Mouse (Mus musculus) embryonic fibroblast, embryonic 13.5 days (primary cell): ENCODE data around the gene Hjurp. TPM values are rescaled to one million over a fixed set of nuclear protein-coding genes. Genes with fewer than 3 reads are reported as not detected.

ENCODE experiments used
- H3K27ac ChIP-seq: 2 replicates; pipeline ENCODE4 v1.5.1; 2012; ENCODE audit warnings: low read length, control low read depth, inconsistent platforms; ENCODE audit not compliant: insufficient read depth
- H3K4me1 ChIP-seq: 2 replicates; pipeline ENCODE4 v1.6.1; 2011; ENCODE audit warnings: low read length; ENCODE audit not compliant: control insufficient read depth, insufficient read depth
- H3K4me3 ChIP-seq: 2 replicates; pipeline ENCODE4 v1.5.1; 2011; ENCODE audit warnings: mild to moderate bottlenecking, control low read depth, low read length; ENCODE audit not compliant: insufficient read depth
- CTCF ChIP-seq: IDR thresholded peaks from 2 replicates; pipeline ENCODE4 v1.5.1; 2011; ENCODE audit warnings: mild to moderate bottlenecking, control low read depth, low read length, moderate library complexity, borderline replicate concordance; ENCODE audit not compliant: insufficient read depth
- POLR2A ChIP-seq: IDR thresholded peaks from 2 replicates; pipeline ENCODE4 v1.6.1; 2011; ENCODE audit warnings: low read depth, mild to moderate bottlenecking, control low read depth, low read length, moderate library complexity
- polyA plus RNA-seq: library from polyadenylated mRNA; stranded (reverse); fragments of >200 nt; gene quantifications from 2 replicates; pipeline ENCODE4 v1.2.4, GENCODE M21; 2011; ENCODE audit warnings: low read depth; ENCODE audit not compliant: missing spikeins, insufficient read length

The Hjurp gene
- polyA plus RNA-seq, 1 experiment: 122 TPM

GRCm38 (mm10) chr1:88288056-88288788, 10.8 kb upstream of the Hjurp start:
- Histone ChIP-seq H3K27ac (no peak overlapping the region), H3K4me3 (no peak overlapping the region), H3K4me1 (no peaks in the 10 kb centered on the region)
- TF ChIP-seq CTCF: no peak
- no peak for TF ChIP-seq POLR2A

DNA sequence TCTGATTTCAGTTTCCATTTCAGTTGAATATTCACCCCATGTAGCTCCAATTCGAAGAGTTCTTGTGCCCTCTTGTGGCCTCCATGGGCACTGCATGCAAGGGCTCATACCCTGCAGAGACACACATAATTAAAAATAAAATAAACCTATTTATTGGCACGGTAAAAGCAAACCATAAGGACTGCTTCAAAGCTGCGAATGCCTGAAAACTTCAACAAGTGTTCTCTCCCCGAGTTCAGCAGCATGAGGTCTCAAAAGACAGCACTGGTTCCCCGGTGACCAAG, 10.2 kb upstream of the Hjurp start:
- TF ChIP-seq CTCF (no peak), POLR2A (no peak)
- H3K27ac ChIP-seq: no peak overlapping the region
- no peak overlapping the region for H3K4me3 ChIP-seq
- H3K4me1 ChIP-seq: no peaks in the 10 kb centered on the region

DNA sequence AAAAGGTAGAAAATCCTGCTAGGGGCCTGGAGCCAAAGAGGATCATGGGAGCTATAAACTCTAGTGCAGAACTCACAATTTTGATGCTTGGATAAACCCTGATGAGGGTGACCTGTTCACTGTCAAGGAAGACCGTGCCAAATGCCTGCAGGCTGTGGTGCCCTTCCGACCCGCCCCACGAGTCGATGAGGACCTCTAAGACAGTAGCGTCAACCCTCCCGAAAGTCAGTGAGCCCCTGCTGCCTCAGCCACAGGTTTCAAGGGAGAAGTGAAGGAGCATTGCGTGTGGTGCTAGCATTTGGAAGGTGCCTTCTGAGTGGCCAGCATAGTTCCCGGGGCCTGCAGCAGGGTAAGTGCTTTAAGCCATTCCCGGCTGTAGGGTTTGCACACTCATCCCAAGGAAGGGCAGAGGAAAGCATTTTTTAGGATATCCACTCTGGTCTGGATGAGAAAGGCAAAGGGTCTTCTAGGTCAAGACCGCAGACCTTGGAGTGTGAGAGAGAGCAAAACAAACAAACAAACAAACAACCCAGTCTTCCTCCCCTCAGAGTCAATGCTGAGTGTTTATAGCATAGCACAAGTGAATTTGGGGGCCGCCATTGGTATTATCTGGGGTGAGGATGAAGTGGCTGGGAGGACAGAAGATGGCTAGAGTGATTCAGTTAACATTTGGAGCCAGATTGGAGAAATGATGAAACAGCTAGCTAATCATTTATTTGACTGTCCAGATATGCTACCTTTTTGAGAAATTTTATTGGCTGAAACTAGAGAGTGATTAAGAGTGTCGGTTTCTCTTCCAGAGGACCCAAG, 9.7 kb upstream of the Hjurp start:
- no peak overlapping the region for H3K27ac ChIP-seq
- no peaks in the 10 kb centered on the region for H3K4me1 ChIP-seq
- TF ChIP-seq POLR2A (no peak), CTCF (no peak)
- no peak overlapping the region for H3K4me3 ChIP-seq

GRCm38 (mm10) chr1:88286136-88286845, 8.9 kb upstream of the Hjurp start:
- Histone ChIP-seq H3K4me1 (no peaks in the 10 kb centered on the region), H3K27ac (no peak overlapping the region), H3K4me3 (no peak overlapping the region)
- TF ChIP-seq CTCF (no peak), POLR2A (no peak)

DNA sequence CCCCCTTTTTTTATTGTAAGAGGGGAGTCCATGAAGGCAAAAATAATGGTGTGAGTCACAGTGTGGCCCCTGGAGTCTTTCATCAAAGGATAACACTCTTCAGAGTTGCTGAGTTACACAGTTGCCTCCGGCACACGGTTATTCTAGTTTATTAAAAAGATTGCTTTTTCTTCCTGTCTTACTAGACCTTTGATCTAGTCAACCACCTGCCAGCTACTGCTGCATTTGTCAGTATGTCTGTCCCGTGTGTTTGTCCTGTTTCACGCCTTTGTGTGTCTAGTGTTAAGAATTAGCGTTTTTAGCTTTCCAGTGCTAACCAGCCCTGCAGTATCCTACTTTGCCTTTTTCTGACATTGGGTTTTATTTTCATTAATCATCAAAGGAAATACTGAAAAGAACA, 8.2 kb upstream of the Hjurp start:
- Histone ChIP-seq H3K4me3 (no peak overlapping the region), H3K27ac (no peak overlapping the region), H3K4me1 (no peaks in the 10 kb centered on the region)
- TF ChIP-seq POLR2A (no peak), CTCF (no peak)

DNA sequence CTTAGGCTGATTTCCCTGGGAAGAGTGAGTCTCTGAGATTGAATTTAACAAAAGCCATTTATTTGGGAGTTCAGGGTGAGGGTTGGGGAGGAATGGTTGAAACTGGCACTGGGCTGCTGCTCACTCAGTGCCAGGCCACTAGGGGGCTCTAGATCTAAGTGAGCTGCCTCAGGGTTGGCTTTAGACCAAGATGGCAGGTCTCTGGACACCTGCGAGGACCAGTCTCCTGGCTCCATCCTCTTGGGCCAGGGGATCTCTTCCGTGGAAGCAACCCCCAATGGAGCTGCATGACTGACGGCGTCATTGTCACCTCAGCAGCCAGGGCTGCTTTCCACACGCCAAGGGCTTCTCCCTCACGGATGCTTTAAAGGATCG, 7.5 kb upstream of the Hjurp start:
- no peak for TF ChIP-seq CTCF
- no peak for TF ChIP-seq POLR2A

DNA sequence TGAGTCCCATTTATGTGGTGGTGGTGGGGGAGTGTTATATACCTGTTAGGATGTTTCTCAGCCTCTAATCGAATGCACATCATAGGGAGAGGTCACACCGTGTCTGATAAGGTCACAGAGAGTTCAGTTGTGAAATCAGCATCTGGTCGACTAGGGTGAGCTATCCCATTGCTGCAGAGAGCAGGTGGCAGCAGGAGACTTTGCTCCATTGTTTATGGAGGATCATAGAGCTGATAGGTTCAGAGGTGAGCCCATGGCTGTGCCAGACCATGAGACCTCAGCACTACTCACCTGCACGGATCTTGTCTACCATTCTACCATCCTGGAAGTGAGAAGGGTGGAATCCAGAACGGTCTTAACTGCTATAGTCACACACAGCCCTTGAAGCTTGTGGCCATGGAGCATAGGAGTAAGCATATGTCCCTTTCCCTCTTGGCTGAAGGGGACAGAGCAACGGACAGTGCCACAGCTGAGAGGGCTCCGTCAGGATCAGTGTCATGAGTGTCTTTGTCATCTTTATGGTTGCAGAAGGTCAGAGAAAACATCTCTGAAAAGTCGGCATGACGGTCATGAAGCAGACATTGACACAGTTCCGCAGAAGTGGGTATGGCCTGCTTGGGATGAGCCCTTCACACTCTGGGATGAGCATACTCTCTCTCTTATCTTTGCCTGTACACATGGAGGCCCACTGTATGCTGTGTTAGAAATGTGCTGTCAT, 7.0 kb upstream of the Hjurp start:
- no peaks in the 10 kb centered on the region for H3K4me1 ChIP-seq
- TF ChIP-seq CTCF: no peak
- TF ChIP-seq POLR2A: no peak
- H3K27ac ChIP-seq: no peak overlapping the region
- no peak overlapping the region for H3K4me3 ChIP-seq

More for the DNA sequence above, 7.5 kb upstream of the Hjurp start:
- Histone ChIP-seq H3K4me3 (no peak overlapping the region), H3K27ac (no peak overlapping the region), H3K4me1 (no peaks in the 10 kb centered on the region)

DNA sequence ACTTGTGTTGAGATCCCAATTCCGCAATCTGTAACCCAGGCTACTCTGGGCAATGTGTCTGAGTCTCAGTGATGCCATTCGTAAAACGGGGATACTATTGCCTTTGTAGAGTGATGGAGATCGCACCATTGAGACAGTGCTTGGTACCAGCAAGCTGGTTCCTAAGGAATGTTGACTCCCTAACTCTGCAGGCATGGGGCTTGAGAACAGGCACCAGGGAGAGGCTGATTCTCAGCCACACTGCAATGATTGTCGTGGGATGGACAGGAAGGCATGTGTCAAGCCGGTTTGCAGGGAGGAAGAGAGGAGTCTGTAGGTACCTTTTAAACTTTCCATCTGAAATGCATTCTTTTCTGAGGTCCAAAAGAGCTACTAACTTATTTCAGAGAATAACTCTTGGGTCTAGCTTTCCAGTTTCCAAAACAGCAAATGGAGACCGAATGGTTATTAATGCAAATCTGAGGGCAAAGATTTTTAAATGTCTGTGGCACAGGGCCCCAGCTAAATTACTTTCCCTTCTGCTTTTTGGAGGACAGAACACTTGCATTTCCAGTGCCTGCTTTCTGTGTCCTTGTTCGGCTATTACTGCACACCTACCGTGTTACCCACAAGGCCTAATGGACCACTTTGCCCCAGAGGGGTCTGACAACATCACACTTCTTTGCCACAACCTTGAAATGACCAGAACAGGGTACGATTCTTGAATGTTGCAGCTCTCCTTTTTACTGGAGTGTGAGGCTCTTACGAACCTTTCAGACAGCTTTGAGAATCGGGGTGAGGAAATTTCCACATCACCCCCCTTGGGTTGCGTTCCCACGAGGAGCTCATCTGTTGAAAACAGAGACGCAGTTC, 6.2 kb upstream of the Hjurp start:
- no peak overlapping the region for H3K27ac ChIP-seq
- TF ChIP-seq CTCF (no peak), POLR2A (no peak)
- no peaks in the 10 kb centered on the region for H3K4me1 ChIP-seq
- no peak overlapping the region for H3K4me3 ChIP-seq

DNA sequence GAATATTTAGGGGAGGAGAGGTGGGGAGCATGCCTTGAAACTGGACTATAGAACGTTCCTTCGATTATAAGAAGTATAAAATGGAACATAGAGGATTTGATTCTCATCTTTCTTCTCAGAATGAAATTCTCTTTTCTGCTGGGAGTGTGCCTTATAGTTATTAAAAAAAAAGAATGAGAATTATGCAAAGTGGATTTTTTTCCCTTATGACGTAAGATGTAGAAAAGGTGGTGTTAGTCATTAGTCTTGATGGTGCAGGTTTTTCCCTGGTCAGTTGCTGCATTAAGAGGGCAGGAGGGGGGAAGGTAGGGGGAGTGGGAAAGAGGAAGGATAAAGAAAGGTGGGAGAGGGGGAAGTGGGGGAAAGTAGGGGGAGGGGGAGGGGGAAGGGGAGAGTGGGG, 4.9 kb upstream of the Hjurp start:
- Histone ChIP-seq H3K4me3 (no peak overlapping the region), H3K27ac (no peak overlapping the region), H3K4me1 (no peaks in the 10 kb centered on the region)
- no peak for TF ChIP-seq CTCF
- no peak for TF ChIP-seq POLR2A
